Mouse (Mus musculus) C2C12 (cell line): ENCODE measurements around the gene Prcd.

ENCODE experiments used
- CEBPB ChIP-seq: IDR thresholded peaks from one replicate; pipeline ENCODE4 v1.6.1; 2011; ENCODE audit warnings: low read depth, mild to moderate bottlenecking, control low read depth, moderate library complexity
- CTCF ChIP-seq: IDR thresholded peaks from one replicate; pipeline ENCODE4 v1.5.1; 2011; ENCODE audit not compliant: control insufficient read depth, insufficient read depth, insufficient read length
- MAX ChIP-seq: IDR thresholded peaks from one replicate; pipeline ENCODE4 v1.6.1; 2011; ENCODE audit warnings: mild to moderate bottlenecking, control low read depth
- MYOD1 ChIP-seq: IDR thresholded peaks from one replicate; pipeline ENCODE4 v1.6.1; 2011; ENCODE audit warnings: low read depth; ENCODE audit not compliant: control insufficient read depth, insufficient read length
- MYOG ChIP-seq: IDR thresholded peaks from one replicate; pipeline ENCODE4 v1.6.1; 2011; ENCODE audit not compliant: control insufficient read depth, insufficient read length; ENCODE audit errors: extremely low read depth
- USF1 ChIP-seq: IDR thresholded peaks from one replicate; pipeline ENCODE4 v1.6.1; 2011; ENCODE audit warnings: low read depth, mild to moderate bottlenecking, control low read depth, moderate library complexity

- TF ChIP-seq CTCF (no peak), MYOD1 (no peak), USF1 (no peak), MAX (no peak), CEBPB (no peak), MYOG (no peak)
Measured at GRCm38 (mm10) chr11:116685729-116686128, 32.4 kb downstream of the Prcd start.
